Mouse (Mus musculus): ENCODE measurements around the gene Cox8a.
A peak's percentile ranks its signal among the peaks of the same experiment; 100 is the strongest.

Cox8a gene

DNA sequence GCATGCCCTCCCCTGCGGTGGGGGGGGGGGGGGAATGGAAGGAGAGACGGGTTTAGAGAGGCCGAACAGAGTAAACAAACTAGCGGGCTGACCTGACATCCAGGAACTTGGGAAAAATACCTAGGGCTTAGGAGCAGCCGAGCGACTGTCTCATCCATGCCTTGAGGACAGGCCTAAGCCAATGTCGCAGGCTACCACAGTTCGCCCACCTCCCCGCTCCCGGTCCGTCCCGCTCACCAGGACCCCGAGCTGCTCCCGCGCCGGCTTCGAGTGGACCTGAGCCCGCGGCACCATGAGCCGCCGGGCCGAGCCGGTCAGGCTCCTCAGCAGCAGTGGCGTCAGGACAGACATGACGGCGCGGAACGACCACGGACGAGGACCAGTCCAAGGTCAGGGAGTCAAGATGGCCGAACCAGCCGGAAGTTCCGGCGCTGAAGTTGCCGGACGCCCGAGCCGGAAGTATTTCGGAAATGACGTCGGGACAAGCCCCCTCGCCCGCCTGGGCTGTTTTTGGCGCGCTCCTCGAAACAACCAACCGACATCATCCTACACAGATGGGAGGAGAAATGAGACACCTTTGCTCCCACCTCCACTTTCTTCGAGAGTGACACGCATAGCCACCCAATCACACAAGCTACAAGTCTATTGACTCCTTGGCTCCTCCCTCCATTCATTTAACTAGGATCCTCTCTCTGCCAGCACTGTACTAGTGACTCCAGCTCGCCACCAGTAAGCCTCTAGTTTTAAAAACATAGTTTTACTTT lies at the start of gene Cox8a:
Gene Cox8a, minus strand, starts transcription at position 455 of the 764 bp plus-strand sequence.
- peak; percentile 86 to 89 for DNase-seq (ENCODE audit: low spot score in 2 of 2)

DNA sequence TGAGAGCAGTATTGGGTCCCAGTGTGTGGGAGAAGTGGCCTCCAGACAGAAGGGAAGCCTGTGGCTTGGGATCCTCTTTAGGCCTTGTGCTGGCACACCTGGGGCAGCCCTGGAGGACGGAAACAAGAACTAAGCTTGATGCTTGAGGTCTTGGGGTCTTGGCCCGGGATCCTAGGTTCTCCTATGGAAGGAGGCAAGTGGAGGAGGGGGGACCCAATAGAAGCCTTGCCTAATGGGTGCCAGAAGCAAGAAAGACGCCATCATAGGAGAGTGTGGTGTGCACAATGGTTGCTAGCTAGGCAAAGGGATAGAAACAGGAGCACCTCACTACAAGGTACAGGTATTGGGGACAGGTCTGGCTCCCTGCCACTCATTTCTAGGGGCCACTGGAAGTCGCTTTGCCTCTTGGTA lies 49.0 kb upstream of the Cox8a start:
- no peak for DNase-seq (ENCODE audit: low spot score in 2 of 2)

- no peak for DNase-seq (ENCODE audit: low spot score in 2 of 2)
Observed at GRCm38 (mm10) chr19:7265478-7266191, 48.2 kb upstream of the Cox8a start.

- no peak for DNase-seq (ENCODE audit: low spot score in 2 of 2)
Observed at GRCm38 (mm10) chr19:7264766-7265331, 47.4 kb upstream of the Cox8a start.

DNA sequence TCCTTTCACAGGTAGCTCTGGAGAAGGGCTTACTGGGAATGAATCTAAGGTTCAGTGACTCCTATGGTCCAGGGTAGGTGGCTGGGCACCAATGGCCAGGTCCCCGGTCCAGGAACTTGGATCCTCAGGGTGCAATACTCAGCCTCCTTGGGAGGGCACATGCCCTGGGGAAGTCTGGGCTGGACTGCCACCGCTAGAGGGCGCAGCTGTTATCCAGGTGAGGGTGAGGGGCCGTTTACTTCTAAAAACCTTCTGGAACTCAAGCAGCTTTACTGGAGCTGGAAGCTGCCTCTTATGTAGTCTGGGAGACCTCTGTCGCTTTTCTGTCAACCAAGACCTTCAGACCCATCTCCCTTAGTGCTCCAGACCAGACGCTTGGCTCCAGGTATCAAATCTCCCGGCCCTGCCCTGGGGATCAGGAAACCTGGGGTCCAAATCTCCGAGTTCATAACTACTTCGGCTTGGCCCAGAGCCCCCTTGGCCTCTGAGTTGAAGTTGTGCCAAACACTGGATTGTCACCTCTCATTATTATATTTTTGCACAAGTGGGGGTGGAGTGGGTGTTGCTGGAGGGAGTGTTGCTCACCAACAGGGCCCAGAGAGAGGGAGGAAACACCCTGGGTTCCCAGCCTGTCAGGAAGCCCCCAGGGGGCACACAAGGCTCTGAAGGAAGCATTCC lies 46.8 kb upstream of the Cox8a start:
- peak; percentile 62 to 80 for DNase-seq (ENCODE audit: low spot score in 2 of 2)

GRCm38 (mm10) chr19:7262592-7262991 lies 45.2 kb upstream of the Cox8a start:
- DNase-seq (ENCODE audit: low spot score in 2 of 2), result no peak

DNA sequence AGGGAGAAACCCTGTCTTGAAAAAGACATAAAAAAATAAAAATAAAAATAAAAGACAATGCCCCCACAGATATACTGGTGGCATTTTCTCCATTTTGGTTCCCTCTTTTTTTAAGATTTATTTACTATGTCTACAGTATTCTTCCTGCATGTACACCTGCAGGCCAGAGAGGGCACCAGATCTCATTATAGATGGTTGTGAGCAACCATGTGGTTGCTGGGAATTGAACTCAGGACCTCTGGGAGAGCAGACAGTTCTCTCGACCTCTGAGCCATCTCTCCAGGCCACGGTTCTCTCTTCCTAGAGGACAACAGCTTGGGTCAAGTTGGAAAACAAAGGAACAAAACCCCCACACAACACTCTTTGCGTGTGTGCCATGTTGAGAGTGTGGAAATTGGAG lies 44.5 kb upstream of the Cox8a start:
- DNase-seq (ENCODE audit: low spot score in 2 of 2), result no peak

DNA sequence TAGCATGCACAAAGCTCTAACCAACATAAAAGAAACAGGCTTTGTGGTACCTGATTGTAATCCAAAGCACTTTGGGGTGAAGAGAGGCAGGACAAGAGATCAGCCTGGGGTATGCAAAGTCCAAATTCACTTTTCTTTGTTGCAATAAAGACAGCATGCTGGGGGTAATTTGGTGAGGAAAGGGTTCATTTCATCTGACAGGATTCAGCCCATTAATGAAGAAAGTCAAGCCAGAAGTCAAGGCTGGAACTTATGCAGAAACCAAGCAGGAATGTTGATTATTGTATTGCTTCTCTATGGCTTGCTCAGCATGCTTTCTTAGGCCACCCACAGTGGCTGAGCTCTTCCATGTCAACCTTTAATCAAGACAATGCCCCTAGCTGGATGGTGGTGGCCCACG lies 44.1 kb upstream of the Cox8a start:
- DNase-seq (ENCODE audit: low spot score in 2 of 2), result no peak

DNA sequence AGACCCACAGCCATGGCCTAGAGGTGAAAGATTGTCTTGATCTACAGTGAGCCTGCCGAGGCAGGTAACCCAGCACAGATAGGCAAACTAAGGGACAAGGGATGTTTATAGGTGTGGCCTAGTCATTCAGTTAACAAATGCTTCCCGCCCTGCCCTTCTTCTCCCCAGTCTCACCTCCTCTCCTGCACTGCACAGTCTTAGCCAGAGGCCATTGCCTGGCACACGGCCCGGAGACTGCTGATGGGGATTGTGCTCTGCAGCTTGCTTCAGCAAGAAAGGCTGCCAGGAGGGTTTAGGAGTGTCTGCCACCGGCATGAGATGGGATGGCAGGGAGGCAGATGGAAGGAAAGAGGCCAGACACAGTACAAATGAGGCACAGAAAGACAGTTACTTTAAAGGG lies 40.5 kb upstream of the Cox8a start:
- DNase-seq (ENCODE audit: low spot score in 2 of 2), result no peak

- DNase-seq (ENCODE audit: low spot score in 2 of 2), result no peak
Observed at GRCm38 (mm10) chr19:7246021-7246420, 28.6 kb upstream of the Cox8a start.

- DNase-seq (ENCODE audit: low spot score in 2 of 2), result peak; percentile 87 to 92
Observed at GRCm38 (mm10) chr19:7240782-7241690, 23.6 kb upstream of the Cox8a start, which contains the start of gene Naa40. Naa40 (minus strand) TSS chr19:7241183.

DNA sequence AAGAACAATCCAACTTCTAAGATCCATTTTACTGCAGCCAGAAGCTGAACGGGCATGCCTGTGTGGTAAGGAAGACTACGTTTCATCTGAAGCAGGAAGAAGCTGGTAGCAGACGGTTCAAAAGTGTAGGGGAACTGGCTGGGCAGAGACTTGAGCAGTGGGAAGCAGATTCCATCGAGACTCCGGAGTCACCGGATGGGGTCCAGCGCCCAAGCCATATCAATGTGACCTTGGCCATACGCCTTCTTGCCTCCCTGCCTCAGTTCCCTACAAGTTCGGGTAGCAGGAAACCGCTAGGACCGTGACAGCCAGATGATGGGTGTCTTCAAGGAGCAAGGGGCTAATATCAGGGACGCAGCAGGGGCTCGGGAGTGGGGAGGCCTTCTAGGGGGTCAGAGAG lies 22.9 kb upstream of the Cox8a start:
- no peak for DNase-seq (ENCODE audit: low spot score in 2 of 2)

- no peak for DNase-seq (ENCODE audit: low spot score in 2 of 2)
Observed at GRCm38 (mm10) chr19:7239574-7239973, 22.2 kb upstream of the Cox8a start.

DNA sequence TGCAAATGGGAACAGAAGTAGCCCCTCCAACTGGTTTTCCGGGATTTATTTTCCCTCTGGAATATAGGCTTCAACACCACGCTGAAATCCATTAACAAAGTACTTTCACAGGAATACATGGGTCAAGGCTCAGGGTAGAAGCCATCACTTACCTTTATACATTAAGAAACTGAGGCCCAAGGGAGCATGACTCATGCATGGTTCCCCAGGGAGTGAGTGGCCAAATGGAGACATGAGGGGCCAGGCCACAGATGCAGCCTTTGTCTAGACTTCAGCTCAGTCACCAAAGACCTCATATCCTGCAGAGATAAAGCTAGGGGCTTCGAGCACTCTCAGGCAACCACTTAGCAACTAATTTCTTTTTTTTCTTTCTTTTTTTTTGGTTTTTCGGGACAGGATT lies 19.3 kb upstream of the Cox8a start:
- no peak for DNase-seq (ENCODE audit: low spot score in 2 of 2)

- no peak for DNase-seq (ENCODE audit: low spot score in 2 of 2)
Observed at GRCm38 (mm10) chr19:7236011-7236410, 18.6 kb upstream of the Cox8a start.

- DNase-seq (ENCODE audit: low spot score in 2 of 2), result no peak
Observed at GRCm38 (mm10) chr19:7235461-7235860, 18.0 kb upstream of the Cox8a start.

- DNase-seq (ENCODE audit: low spot score in 2 of 2), result peak; percentile 48 to 71
Observed at GRCm38 (mm10) chr19:7234537-7235221, 17.3 kb upstream of the Cox8a start.

- DNase-seq (ENCODE audit: low spot score in 2 of 2), result peak in 1 of 2 experiments; percentile 26
Observed at GRCm38 (mm10) chr19:7226511-7226914, 9.1 kb upstream of the Cox8a start.

- DNase-seq (ENCODE audit: low spot score in 2 of 2), result no peak
Observed at GRCm38 (mm10) chr19:7225096-7225690, 7.8 kb upstream of the Cox8a start.

- no peak for DNase-seq (ENCODE audit: low spot score in 2 of 2)
Observed at GRCm38 (mm10) chr19:7224253-7224652, 6.8 kb upstream of the Cox8a start.
